Mouse (Mus musculus) intestine, postnatal 0 days (tissue): ENCODE measurements around the gene Mapk13. TPM values are rescaled to one million over a fixed set of nuclear protein-coding genes. Genes with fewer than 3 reads are reported as not detected.
A peak's percentile ranks its signal among the peaks of the same experiment; 100 is the strongest.
"Not testable (repeated sequence)": the region's sequence is repeated elsewhere in the genome, so short reads cannot be mapped to it uniquely, and the experiment has no call there.

Experiments
- ATAC-seq: fragments of 200-750 bp; cut with Nextera tagmentation; 2 replicates; pipeline ENCODE4 v1.8.0; 2017; ENCODE audit warnings: mild to moderate bottlenecking, moderate TSS enrichment, moderate library complexity
- H3K27ac ChIP-seq: fragments of 300-500 bp; sonication (generic); 2 replicates; pipeline ENCODE4 v1.5.1; 2014; ENCODE audit warnings: mild to moderate bottlenecking, low read depth, low read length, moderate library complexity
- H3K27me3 ChIP-seq: fragments of 300-500 bp; sonication (generic); replicated peaks from 2 replicates; pipeline ENCODE4 v1.6.1; 2014; ENCODE audit warnings: low read length, mixed read lengths; ENCODE audit not compliant: control insufficient read depth, insufficient read depth
- H3K36me3 ChIP-seq: fragments of 300-500 bp; sonication (generic); 2 replicates; pipeline ENCODE4 v1.6.1; 2014; ENCODE audit warnings: mild to moderate bottlenecking, moderate library complexity; ENCODE audit not compliant: control insufficient read depth, insufficient read depth
- H3K4me1 ChIP-seq: fragments of 300-500 bp; sonication (generic); replicated peaks from 2 replicates; pipeline ENCODE4 v1.6.1; 2014; ENCODE audit warnings: antibody characterized with exemption, low read length, mixed read lengths; ENCODE audit not compliant: control insufficient read depth, insufficient read depth
- H3K4me2 ChIP-seq: fragments of 300-500 bp; sonication (generic); replicated peaks from 2 replicates; pipeline ENCODE4 v1.6.1; 2014; ENCODE audit warnings: low read depth, mild to moderate bottlenecking, moderate library complexity
- H3K4me3 ChIP-seq: fragments of 300-500 bp; sonication (generic); 2 replicates; pipeline ENCODE4 v1.5.1; 2014; ENCODE audit warnings: low read depth, low read length
- H3K9ac ChIP-seq: fragments of 300-500 bp; sonication (generic); 2 replicates; pipeline ENCODE4 v1.6.1; 2014; ENCODE audit warnings: mild to moderate bottlenecking, low read depth, low read length
- H3K9me3 ChIP-seq: fragments of 300-500 bp; sonication (generic); 2 replicates; pipeline ENCODE4 v1.6.1; 2016; ENCODE audit warnings: mixed run types; ENCODE audit not compliant: control insufficient read depth
- CTCF ChIP-seq: sonication (generic); IDR thresholded peaks from 2 replicates; pipeline ENCODE4 v1.5.1; 2016; ENCODE audit warnings: low read depth, mild to moderate bottlenecking, control low read depth, antibody characterized with exemption, moderate library complexity
- WGBS: fragments of 180-500 bp; shearing (Covaris S2); extraction: QIAGEN DNeasy Blood & Tissue Kit; methylation state at CpG from one replicate; pipeline ENCODE4 v1.1.7; 2014; 5-methylcytosine and 5-hydroxymethylcytosine counted together
- polyA plus RNA-seq: library from polyadenylated mRNA; unstranded; fragments of >200 nt; fragmentation: Nextera tagmentation; extraction: Ambion mirVana; gene quantifications from 2 replicates; pipeline ENCODE4 v1.2.1, GENCODE M21; 2015

The Mapk13 gene
- polyA plus RNA-seq, 1 experiment from 2014 or later = 204 TPM

- H3K4me2 ChIP-seq = no peak overlapping the region
- no peak overlapping the region for H3K4me3 ChIP-seq
- H3K4me1 ChIP-seq = 0 out of 2 replicates have a peak, but pooled peaks cover 6% of the 10 kb centered on the region
- H3K36me3 ChIP-seq = peaks cover 60% of the 10 kb centered on the region
- no peaks in the 10 kb centered on the region for H3K27me3 ChIP-seq
- ATAC-seq = no peak
- peak overlapping the region; percentile 57 for H3K27ac ChIP-seq
- no peak for TF ChIP-seq CTCF
- H3K9me3 ChIP-seq = no peaks in the 10 kb centered on the region
- H3K9ac ChIP-seq = no peak overlapping the region
- 89% methylated on average over 18 of the region's 18 CpGs for WGBS
These were observed 45.5 kb downstream of the Mapk13 start for GRCm38 (mm10) chr17:28814529-28815097.

GRCm38 (mm10) chr17:28815384-28816004 lies 46.4 kb downstream of the Mapk13 start:
- H3K36me3 ChIP-seq = peaks cover 58% of the 10 kb centered on the region
- WGBS = 53% methylated on average over 10 of the region's 10 CpGs
- H3K27me3 ChIP-seq = no peaks in the 10 kb centered on the region
- H3K27ac ChIP-seq = peak overlapping the region; percentile 95
- no peaks in the 10 kb centered on the region for H3K9me3 ChIP-seq
- no peak overlapping the region for H3K4me2 ChIP-seq
- 0 out of 2 replicates have a peak, but pooled peaks cover 6% of the 10 kb centered on the region for H3K4me1 ChIP-seq
- H3K4me3 ChIP-seq = no peak overlapping the region
- H3K9ac ChIP-seq = no peak overlapping the region
- ATAC-seq = no peak
- no peak for TF ChIP-seq CTCF

GRCm38 (mm10) chr17:28816326-28816725 lies 47.2 kb downstream of the Mapk13 start:
- not testable (repeated sequence) for H3K9me3 ChIP-seq, H3K4me1 ChIP-seq, H3K9ac ChIP-seq, ATAC-seq, H3K27me3 ChIP-seq, H3K4me3 ChIP-seq, H3K4me2 ChIP-seq
- Histone ChIP-seq H3K36me3 (peaks cover 58% of the 10 kb centered on the region), H3K27ac (peak overlapping the region; percentile 95)
- WGBS = 81% methylated on average over 10 of the region's 10 CpGs

- Histone ChIP-seq H3K36me3 (peaks cover 63% of the 10 kb centered on the region), H3K4me1 (0 out of 2 replicates have a peak, but pooled peaks cover 6% of the 10 kb centered on the region), H3K4me3 (peak overlapping the region; percentile 21; the same call in 1 of the 2 replicates), H3K9me3 (no peaks in the 10 kb centered on the region), H3K9ac (no peak overlapping the region; the same call in 1 of the 2 replicates), H3K27ac (peak overlapping the region; percentile 95), H3K27me3 (no peaks in the 10 kb centered on the region), H3K4me2 (peak overlapping the region; percentile 65)
- peak; percentile 86 for ATAC-seq
- TF ChIP-seq CTCF = no peak
- WGBS = 43% methylated on average over 25 of the region's 25 CpGs
These were observed 48.0 kb downstream of the Mapk13 start for GRCm38 (mm10) chr17:28816875-28817811.

- Histone ChIP-seq H3K9ac (no peak overlapping the region), H3K27me3 (no peaks in the 10 kb centered on the region), H3K4me2 (no peak overlapping the region), H3K27ac (no peak overlapping the region), H3K9me3 (no peaks in the 10 kb centered on the region), H3K4me1 (0 out of 2 replicates have a peak, but pooled peaks cover 6% of the 10 kb centered on the region), H3K4me3 (no peak overlapping the region), H3K36me3 (peaks cover 82% of the 10 kb centered on the region)
- no peak for TF ChIP-seq CTCF
- ATAC-seq = no peak
- WGBS = 81% methylated on average over 2 of the region's 2 CpGs
These were observed 51.1 kb downstream of the Mapk13 start for GRCm38 (mm10) chr17:28820189-28820588.
